25 mouse cellular contexts compared by ENCODE assay signal in genomic region chr7:124033332-124033731, GRCm38 (mm10). TPM values are rescaled to one million over a fixed set of nuclear protein-coding genes. Genes with fewer than 3 reads are reported as not detected.
"Had no signal": no experiment of that assay in that cellular context is flagged by ENCODE, and none has a peak within 500 bp of the region (broad histone marks: within the 10 kb centered on the region; RNA-seq: fewer than 3 reads in every experiment).

No protein-coding gene starts in this region.

- H3K9me3 ChIP-seq: limb, embryonic 10.5 days; limb, embryonic 13.5 days; liver, embryonic 15.5 days; lung, embryonic 15.5 days; neural tube, embryonic 15.5 days had no signal

- H3K4me3 ChIP-seq: layer of hippocampus, adult 2 months; limb, embryonic 10.5 days; limb, embryonic 13.5 days; liver, embryonic 12.5 days; liver, embryonic 15.5 days; lung, embryonic 15.5 days; megakaryocyte, embryonic 14.5 days; myocyte; neural tube, embryonic 15.5 days had no signal

- H3K36me3 ChIP-seq: limb, embryonic 10.5 days; limb, embryonic 13.5 days; liver, embryonic 12.5 days; liver, embryonic 15.5 days; lung, embryonic 15.5 days; neural tube, embryonic 15.5 days had no signal

- H3K9ac ChIP-seq: limb, embryonic 13.5 days; liver, embryonic 12.5 days; liver, embryonic 15.5 days; lung, embryonic 15.5 days; neural tube, embryonic 15.5 days had no signal

- H3K4me1 ChIP-seq: liver, embryonic 12.5 days; liver, embryonic 15.5 days; lung, embryonic 15.5 days; megakaryocyte, embryonic 14.5 days had no signal

- H3K27ac ChIP-seq: kidney, postnatal 0 days; layer of hippocampus, adult 2 months; limb, embryonic 10.5 days; limb, embryonic 13.5 days; liver, embryonic 12.5 days; liver, embryonic 15.5 days; lung, embryonic 15.5 days; neural tube, embryonic 15.5 days had no signal

- H3K4me2 ChIP-seq: limb, embryonic 13.5 days; liver, embryonic 12.5 days; liver, embryonic 15.5 days; lung, embryonic 15.5 days; midbrain, embryonic 11.5 days; neural tube, embryonic 15.5 days had no signal

- DNase-seq: kidney, adult 18-20 months; kidney, adult 9 months; kidney, postnatal 25 days; layer of hippocampus, adult 9-11 months; liver; lung, adult 18-20 months; lung, postnatal 10 days; lung, postnatal 36 days; thymus, adult 18-20 months; thymus, postnatal 36 days had no signal

- H3K27me3 ChIP-seq: limb, embryonic 13.5 days; liver, embryonic 12.5 days; liver, embryonic 15.5 days; lung, embryonic 15.5 days; megakaryocyte, embryonic 14.5 days; neural tube, embryonic 15.5 days had no signal

- ATAC-seq: intestine, embryonic 16.5 days; liver, embryonic 12.5 days had no signal

RNA-seq across cellular contexts. Expression of gene Hs3st4, which starts 50.7 kb away (rescaled TPM):
- total RNA-seq: monocyte, adult 5-6 weeks had no signal
- polyA plus RNA-seq: large intestine, adult 2 months; limb, embryonic 10.5 days; liver, embryonic 12.5 days; liver, embryonic 15.5 days; myocyte; spleen, adult 2 months had no signal
